Comparison of ENCODE assay signal across 19 mouse cellular contexts in the genomic region with DNA sequence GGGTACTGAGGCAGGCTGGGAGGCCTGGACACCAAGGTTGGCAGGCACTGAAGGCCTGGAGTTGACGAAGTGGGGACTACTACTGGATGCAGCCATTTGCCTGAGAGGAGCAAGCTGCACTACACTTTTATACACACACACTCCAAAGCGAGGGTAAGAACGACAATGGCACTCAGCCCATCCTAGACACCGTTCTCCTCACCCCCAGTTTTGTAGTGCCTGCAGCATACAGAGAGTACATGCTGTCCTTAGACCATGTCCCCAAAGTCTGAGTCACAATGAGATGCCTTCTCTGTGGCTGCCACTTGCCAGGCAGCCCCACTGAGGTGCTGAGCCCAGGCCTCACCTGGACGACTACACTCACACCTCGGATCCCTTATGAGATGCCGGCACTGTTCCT. TPM values are rescaled to one million over a fixed set of nuclear protein-coding genes. Genes with fewer than 3 reads are reported as not detected.
A peak's percentile ranks its signal among the peaks of the same experiment; 100 is the strongest.
DNase-seq lines count a peak whose midpoint lies in the region; ATAC-seq and TF ChIP-seq lines count a peak whose summit lies in the region.
"Had no signal": no experiment of that assay in that cellular context is flagged by ENCODE, and none has a peak within 500 bp of the region (broad histone marks: within the 10 kb centered on the region; RNA-seq: fewer than 3 reads in every experiment).

No protein-coding gene starts in this region.

- H3K36me3 ChIP-seq in hindbrain, embryonic 13.5 days, result 0 out of 2 replicates have a peak, but pooled peaks cover 4% of the 10 kb centered on the region
- H3K36me3 ChIP-seq in hindbrain, postnatal 0 days (ENCODE audit: insufficient read depth, low read length), result no peaks in the 10 kb centered on the region
- no peaks in the 10 kb centered on the region for H3K36me3 ChIP-seq in stomach, embryonic 16.5 days (ENCODE audit: control insufficient read depth, insufficient read depth, low read length)
- no peaks in the 10 kb centered on the region for H3K36me3 ChIP-seq in stomach, postnatal 0 days (ENCODE audit: control insufficient read depth, insufficient read depth, low read length)
- H3K36me3 ChIP-seq in intestine, postnatal 0 days (ENCODE audit: control insufficient read depth, insufficient read depth), result peaks cover 5% of the 10 kb centered on the region; the same call in 1 of the 2 replicates
- no peaks in the 10 kb centered on the region for H3K36me3 ChIP-seq in neural tube, embryonic 15.5 days

- no peak for ATAC-seq in hindbrain, embryonic 13.5 days (ENCODE audit: low FRiP score)
- no peak for ATAC-seq in hindbrain, postnatal 0 days
- no peak for ATAC-seq in stomach, embryonic 16.5 days (ENCODE audit: insufficient read depth, low FRiP score)
- ATAC-seq in stomach, postnatal 0 days (ENCODE audit: low FRiP score, low TSS enrichment), result no peak
- ATAC-seq in intestine, postnatal 0 days, result no peak
- ATAC-seq in neural tube, embryonic 15.5 days (ENCODE audit: low FRiP score), result no peak
- ATAC-seq: forebrain, embryonic 16.5 days; Patski had no signal

- H3K4me2 ChIP-seq in hindbrain, embryonic 13.5 days, result 0 out of 2 replicates have a peak overlapping the region, but pooled peaks have one; percentile 6
- no peak overlapping the region for H3K4me2 ChIP-seq in hindbrain, postnatal 0 days (ENCODE audit: low read depth, low read length)
- no peak overlapping the region for H3K4me2 ChIP-seq in stomach, embryonic 16.5 days (ENCODE audit: low read depth, low read length)
- H3K4me2 ChIP-seq in stomach, postnatal 0 days (replicated peaks; ENCODE audit: low read depth), result no peak overlapping the region
- no peak overlapping the region for H3K4me2 ChIP-seq in intestine, postnatal 0 days (replicated peaks; ENCODE audit: low read depth)
- peak overlapping the region; percentile 5; the same call in 1 of the 2 replicates for H3K4me2 ChIP-seq in neural tube, embryonic 15.5 days
- H3K4me2 ChIP-seq: heart, embryonic 13.5 days; kidney, embryonic 15.5 days; stomach, embryonic 15.5 days had no signal

- TF ChIP-seq CTCF in hindbrain, postnatal 0 days (IDR thresholded peaks at IDR 0.05; ENCODE audit: low read depth), result no peak
- no peak for TF ChIP-seq CTCF in stomach, postnatal 0 days (IDR thresholded peaks at IDR 0.05; ENCODE audit: low read depth)
- TF ChIP-seq CTCF in intestine, postnatal 0 days (IDR thresholded peaks at IDR 0.05; ENCODE audit: low read depth), result no peak

- WGBS in hindbrain, embryonic 13.5 days, result 81% methylated on average over 7 of the region's 7 CpGs
- WGBS in hindbrain, postnatal 0 days, result 74% methylated on average over 7 of the region's 7 CpGs
- WGBS in stomach, embryonic 16.5 days, result 69% methylated on average over 7 of the region's 7 CpGs
- 62% methylated on average over 7 of the region's 7 CpGs for WGBS in stomach, postnatal 0 days
- WGBS in intestine, postnatal 0 days, result 72% methylated on average over 7 of the region's 7 CpGs
- WGBS in neural tube, embryonic 15.5 days, result 84% methylated on average over 7 of the region's 7 CpGs

- TF ChIP-seq EP300 in stomach, postnatal 0 days (optimal IDR thresholded peaks at IDR 0.05), result no peak

- H3K27me3 ChIP-seq in hindbrain, embryonic 13.5 days, result no peaks in the 10 kb centered on the region
- no peaks in the 10 kb centered on the region for H3K27me3 ChIP-seq in hindbrain, postnatal 0 days (ENCODE audit: insufficient read depth, low read length)
- no peaks in the 10 kb centered on the region for H3K27me3 ChIP-seq in stomach, embryonic 16.5 days (ENCODE audit: control insufficient read depth, insufficient read depth, low read length)
- no peaks in the 10 kb centered on the region for H3K27me3 ChIP-seq in stomach, postnatal 0 days (ENCODE audit: control insufficient read depth, insufficient read depth, low read length)
- no peaks in the 10 kb centered on the region for H3K27me3 ChIP-seq in intestine, postnatal 0 days (replicated peaks; ENCODE audit: control insufficient read depth, insufficient read depth, low read length)
- 0 out of 2 replicates have a peak, but pooled peaks cover 6% of the 10 kb centered on the region for H3K27me3 ChIP-seq in neural tube, embryonic 15.5 days (replicated peaks)
- H3K27me3 ChIP-seq: CH12.LX; heart, embryonic 13.5 days; Patski; stomach, embryonic 15.5 days had no signal

- no peaks in the 10 kb centered on the region for H3K9me3 ChIP-seq in hindbrain, embryonic 13.5 days
- H3K9me3 ChIP-seq in hindbrain, postnatal 0 days (ENCODE audit: low read length), result no peaks in the 10 kb centered on the region
- no peaks in the 10 kb centered on the region for H3K9me3 ChIP-seq in stomach, embryonic 16.5 days (replicated peaks; ENCODE audit: control insufficient read depth, low read length)
- H3K9me3 ChIP-seq in stomach, postnatal 0 days (ENCODE audit: control insufficient read depth, low read length), result no peaks in the 10 kb centered on the region
- H3K9me3 ChIP-seq in intestine, postnatal 0 days (ENCODE audit: control insufficient read depth), result no peaks in the 10 kb centered on the region
- H3K9me3 ChIP-seq in neural tube, embryonic 15.5 days (replicated peaks), result no peaks in the 10 kb centered on the region
- H3K9me3 ChIP-seq: heart, embryonic 13.5 days; kidney, embryonic 15.5 days; stomach, embryonic 15.5 days had no signal

- H3K4me3 ChIP-seq in hindbrain, embryonic 13.5 days, result no peak overlapping the region
- H3K4me3 ChIP-seq in hindbrain, postnatal 0 days (ENCODE audit: low read length), result no peak overlapping the region
- H3K4me3 ChIP-seq in stomach, embryonic 16.5 days (replicated peaks; ENCODE audit: low read length), result no peak overlapping the region
- no peak overlapping the region for H3K4me3 ChIP-seq in stomach, postnatal 0 days (ENCODE audit: low read depth, low read length)
- no peak overlapping the region for H3K4me3 ChIP-seq in intestine, postnatal 0 days (ENCODE audit: low read depth, low read length)
- H3K4me3 ChIP-seq in neural tube, embryonic 15.5 days (replicated peaks), result no peak overlapping the region
- H3K4me3 ChIP-seq: heart, embryonic 13.5 days; kidney, embryonic 15.5 days; myocyte; stomach, embryonic 15.5 days had no signal

- no peak for DNase-seq in hindbrain, postnatal 0 days (ENCODE audit: low spot score)
- no peak for DNase-seq in stomach, postnatal 0 days (ENCODE audit: low spot score)
- no peak for DNase-seq in kidney, postnatal 4 days
- DNase-seq in layer of hippocampus, adult 11-12 months (ENCODE audit: low spot score), result no peak
- DNase-seq: gastrocnemius, postnatal 25 days had no signal

- H3K27ac ChIP-seq in hindbrain, embryonic 13.5 days, result peak overlapping the region; percentile 72
- no peak overlapping the region for H3K27ac ChIP-seq in hindbrain, postnatal 0 days
- H3K27ac ChIP-seq in stomach, embryonic 16.5 days (ENCODE audit: low read length), result no peak overlapping the region
- H3K27ac ChIP-seq in stomach, postnatal 0 days (replicated peaks), result no peak overlapping the region
- H3K27ac ChIP-seq in intestine, postnatal 0 days (ENCODE audit: low read depth, low read length), result no peak overlapping the region
- 0 out of 2 replicates have a peak overlapping the region, but pooled peaks have one; percentile 23 for H3K27ac ChIP-seq in neural tube, embryonic 15.5 days (replicated peaks)
- H3K27ac ChIP-seq: heart, embryonic 13.5 days; kidney, embryonic 15.5 days; macrophage; stomach, embryonic 15.5 days had no signal

- H3K9ac ChIP-seq in hindbrain, embryonic 13.5 days, result peak overlapping the region; percentile 59
- H3K9ac ChIP-seq in hindbrain, postnatal 0 days (replicated peaks; ENCODE audit: low read length), result no peak overlapping the region
- peak overlapping the region; percentile 44; the same call in 1 of the 2 replicates for H3K9ac ChIP-seq in stomach, embryonic 16.5 days (ENCODE audit: low read length)
- H3K9ac ChIP-seq in stomach, postnatal 0 days (ENCODE audit: low read length), result no peak overlapping the region
- peak overlapping the region; percentile 26; the same call in 1 of the 2 replicates for H3K9ac ChIP-seq in intestine, postnatal 0 days (ENCODE audit: low read depth, low read length)
- H3K9ac ChIP-seq in neural tube, embryonic 15.5 days (replicated peaks), result 0 out of 2 replicates have a peak overlapping the region, but pooled peaks have one; percentile 18
- H3K9ac ChIP-seq: kidney, embryonic 15.5 days; stomach, embryonic 15.5 days had no signal

- H3K4me1 ChIP-seq in hindbrain, embryonic 13.5 days (replicated peaks), result peaks cover 89% of the 10 kb centered on the region
- H3K4me1 ChIP-seq in hindbrain, postnatal 0 days (ENCODE audit: insufficient read depth, low read length), result peaks cover 22% of the 10 kb centered on the region
- peaks cover 33% of the 10 kb centered on the region for H3K4me1 ChIP-seq in stomach, embryonic 16.5 days (ENCODE audit: control insufficient read depth, insufficient read depth, low read length)
- H3K4me1 ChIP-seq in stomach, postnatal 0 days (replicated peaks; ENCODE audit: control insufficient read depth, insufficient read depth), result peaks cover 3% of the 10 kb centered on the region; the same call in 1 of the 2 replicates
- peaks cover 4% of the 10 kb centered on the region for H3K4me1 ChIP-seq in intestine, postnatal 0 days (replicated peaks; ENCODE audit: control insufficient read depth, insufficient read depth, low read length)
- H3K4me1 ChIP-seq in neural tube, embryonic 15.5 days, result peaks cover 80% of the 10 kb centered on the region

RNA-seq across cellular contexts. Expression of a gene that starts 3.9 kb away (rescaled TPM):
- 335 and 349 TPM in 2 replicates for polyA plus RNA-seq in hindbrain, embryonic 13.5 days (2015; fragmentation: Nextera tagmentation; extraction: Ambion mirVana)
- total RNA-seq in hindbrain, postnatal 0 days (2014; rRNA removed), result 230 and 283 TPM in 2 replicates
- polyA plus RNA-seq in hindbrain, postnatal 0 days (2015; fragmentation: Nextera tagmentation; extraction: Ambion mirVana), result 427 and 445 TPM in 2 replicates
- polyA plus RNA-seq in stomach, embryonic 16.5 days (2015; fragmentation: Nextera tagmentation; extraction: Ambion mirVana), result 243 and 267 TPM in 2 replicates
- 234 and 250 TPM in 2 replicates for polyA plus RNA-seq in stomach, postnatal 0 days (2015; fragmentation: Nextera tagmentation; extraction: Ambion mirVana)
- polyA plus RNA-seq in intestine, postnatal 0 days (2015; fragmentation: Nextera tagmentation; extraction: Ambion mirVana), result 190 and 206 TPM in 2 replicates
- polyA plus RNA-seq in neural tube, embryonic 15.5 days (2015; fragmentation: Nextera tagmentation; extraction: Ambion mirVana), result 349 and 390 TPM in 2 replicates

RNA-seq across cellular contexts. Expression of a gene that starts 37.8 kb away (rescaled TPM):
- polyA plus RNA-seq in hindbrain, embryonic 13.5 days (2015; fragmentation: Nextera tagmentation; extraction: Ambion mirVana), result 0.45 and 0.58 TPM in 2 replicates
- 0.47 TPM in 1 of 2 replicates, not detected in the other for total RNA-seq in hindbrain, postnatal 0 days (2014; rRNA removed)
- polyA plus RNA-seq in hindbrain, postnatal 0 days (2015; fragmentation: Nextera tagmentation; extraction: Ambion mirVana), result 0.31 and 0.37 TPM in 2 replicates
- 0.34 and 1.3 TPM in 2 replicates for polyA plus RNA-seq in stomach, embryonic 16.5 days (2015; fragmentation: Nextera tagmentation; extraction: Ambion mirVana)
- polyA plus RNA-seq in stomach, postnatal 0 days (2015; fragmentation: Nextera tagmentation; extraction: Ambion mirVana), result 0.13 and 0.16 TPM in 2 replicates
- polyA plus RNA-seq in intestine, postnatal 0 days (2015; fragmentation: Nextera tagmentation; extraction: Ambion mirVana), result not detected in 2 replicates
- 0.23 and 0.40 TPM in 2 replicates for polyA plus RNA-seq in neural tube, embryonic 15.5 days (2015; fragmentation: Nextera tagmentation; extraction: Ambion mirVana)
- total RNA-seq: hematopoietic stem cell, adult 5-6 weeks; layer of hippocampus, postnatal 10 days had no signal
- polyA plus RNA-seq: forebrain, embryonic 16.5 days; macrophage had no signal

Comparison
In these comparisons a context has a peak if more than half of its experiments do, and no peak if none do; other contexts are left out.
1. H3K27ac ChIP-seq: peak in hindbrain, embryonic 13.5 days (single experiment) and neural tube, embryonic 15.5 days (single experiment); none in hindbrain, postnatal 0 days (single experiment), stomach, embryonic 16.5 days (single experiment), stomach, postnatal 0 days (single experiment) and intestine, postnatal 0 days (single experiment).
2. H3K4me2 ChIP-seq: peak in hindbrain, embryonic 13.5 days (single experiment) and neural tube, embryonic 15.5 days (single experiment); none in hindbrain, postnatal 0 days (single experiment), stomach, embryonic 16.5 days (single experiment), stomach, postnatal 0 days (single experiment) and intestine, postnatal 0 days (single experiment).
3. H3K9ac ChIP-seq: peak in hindbrain, embryonic 13.5 days (single experiment), stomach, embryonic 16.5 days (single experiment), intestine, postnatal 0 days (single experiment) and neural tube, embryonic 15.5 days (single experiment); none in hindbrain, postnatal 0 days (single experiment) and stomach, postnatal 0 days (single experiment).